Mouse (Mus musculus) spleen, postnatal 36 days (tissue): Measurements from ENCODE around the gene Plcl1.
"Not testable (repeated sequence)": the region's sequence is repeated elsewhere in the genome, so short reads cannot be mapped to it uniquely, and the experiment has no call there.

Source experiments
- DNase-seq, 2 experiments: peaks; one replicate each; pipeline ENCODE4 v3.0.0; 2022; ENCODE audit warnings: low spot score in 2 of 2, mixed read lengths in 1 of 2

The Plcl1 gene

DNA sequence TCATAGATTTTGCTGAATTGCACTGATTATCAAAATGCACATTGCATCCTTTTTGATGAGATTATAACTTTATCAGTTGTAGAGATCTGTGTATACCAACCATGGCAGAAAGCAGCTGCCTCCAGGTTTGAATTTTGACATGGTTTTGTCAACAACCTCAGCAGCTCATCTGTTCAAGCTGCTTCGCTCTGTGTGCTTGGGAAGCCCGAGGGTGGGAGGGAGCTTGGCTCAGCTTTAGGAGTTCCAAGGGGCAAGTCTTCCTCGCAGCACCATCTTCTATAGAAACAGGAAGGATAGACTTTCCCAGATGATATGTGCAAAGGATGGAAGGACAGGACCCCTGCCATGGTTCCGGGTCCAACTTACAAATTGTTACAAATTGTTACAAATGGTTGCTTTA lies 32.9 kb downstream of the Plcl1 start:
- DNase-seq: no peak

DNA sequence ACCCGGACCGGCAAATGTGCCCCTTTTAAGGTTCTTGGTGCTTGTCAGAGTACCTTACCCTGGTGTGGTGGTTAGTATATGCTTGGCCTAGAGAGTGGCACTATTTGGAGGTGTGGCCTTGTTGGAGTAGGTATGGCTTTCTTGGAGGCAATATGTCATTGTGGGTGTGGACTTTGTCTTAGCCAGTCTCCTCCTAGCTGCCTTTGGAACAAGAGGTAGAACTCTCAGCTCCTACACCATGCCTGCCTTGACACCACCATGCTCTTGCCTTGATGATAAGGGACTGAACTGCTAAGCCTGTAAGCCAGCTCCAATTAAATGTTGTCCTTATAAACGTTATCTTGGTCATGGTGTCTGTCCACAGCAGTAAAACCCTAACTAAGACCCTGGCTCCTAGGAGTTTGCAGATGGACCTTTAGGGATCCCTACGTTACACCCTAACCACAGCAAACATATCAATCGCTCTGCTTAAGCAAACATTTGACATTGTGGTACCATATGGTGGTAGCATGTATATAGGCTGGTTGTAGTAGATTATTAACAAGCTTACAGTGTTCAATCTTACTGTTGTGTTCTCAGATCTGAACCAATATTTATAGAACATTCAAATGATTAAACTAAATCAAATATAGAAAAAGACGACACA lies 39.4 kb downstream of the Plcl1 start:
- no peak for DNase-seq

DNA sequence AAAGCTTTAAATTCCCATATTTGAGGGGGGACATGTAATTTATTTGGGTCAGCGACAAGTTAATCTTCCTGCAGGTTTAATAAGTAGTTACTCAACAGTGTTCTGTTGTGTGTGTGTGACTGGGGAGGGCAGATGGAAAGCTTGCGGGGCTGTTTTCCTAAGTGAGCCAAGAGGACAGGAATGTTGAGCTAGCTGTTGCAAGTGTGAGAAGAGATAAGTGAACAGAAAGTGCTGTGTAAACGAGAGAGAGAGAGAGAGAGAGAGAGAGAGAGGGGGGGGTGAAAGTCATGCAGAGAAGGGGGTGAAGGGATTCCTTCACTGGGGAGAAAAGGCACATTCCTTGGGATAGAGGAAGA lies 39.9 kb downstream of the Plcl1 start:
- DNase-seq: no peak

DNA sequence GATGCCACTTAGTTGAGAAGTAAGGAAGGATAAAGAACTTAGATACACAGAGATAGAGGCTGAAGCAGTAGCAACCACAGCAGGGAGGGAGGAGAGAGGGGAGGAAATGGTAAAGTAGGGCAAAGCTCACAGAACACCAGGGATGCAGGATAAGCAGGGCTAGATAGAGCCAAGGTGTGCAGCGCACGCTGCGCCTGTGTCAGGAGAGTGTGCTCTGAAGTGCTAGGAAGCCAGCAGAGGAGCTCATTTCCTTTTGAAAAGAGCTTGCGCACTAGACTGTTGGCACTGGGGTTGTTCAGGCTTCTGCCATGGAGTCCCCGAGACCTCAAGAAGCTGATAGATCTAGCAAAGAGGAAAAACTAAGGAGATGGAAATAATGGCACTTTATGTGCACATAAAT lies 40.6 kb downstream of the Plcl1 start:
- no peak for DNase-seq

DNA sequence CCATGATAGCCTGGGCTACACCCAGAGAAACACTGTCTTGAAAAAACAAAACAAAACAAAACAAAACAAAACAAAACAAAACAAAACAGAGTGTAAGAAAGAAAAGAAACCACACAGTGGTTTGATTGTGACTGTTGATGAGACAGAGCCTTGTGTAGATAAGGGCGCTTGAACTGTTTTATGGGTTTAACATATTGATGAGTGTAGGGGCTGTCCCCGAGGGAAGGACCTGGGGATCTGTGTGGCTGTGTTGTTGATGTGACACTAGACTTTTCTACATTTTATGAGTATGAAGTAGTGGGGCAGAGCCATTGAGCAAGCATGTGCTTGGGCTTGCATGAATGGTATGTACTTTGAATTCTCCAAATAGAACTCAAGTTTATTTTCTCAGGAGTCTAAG lies 41.2 kb downstream of the Plcl1 start:
- no peak for DNase-seq

DNA sequence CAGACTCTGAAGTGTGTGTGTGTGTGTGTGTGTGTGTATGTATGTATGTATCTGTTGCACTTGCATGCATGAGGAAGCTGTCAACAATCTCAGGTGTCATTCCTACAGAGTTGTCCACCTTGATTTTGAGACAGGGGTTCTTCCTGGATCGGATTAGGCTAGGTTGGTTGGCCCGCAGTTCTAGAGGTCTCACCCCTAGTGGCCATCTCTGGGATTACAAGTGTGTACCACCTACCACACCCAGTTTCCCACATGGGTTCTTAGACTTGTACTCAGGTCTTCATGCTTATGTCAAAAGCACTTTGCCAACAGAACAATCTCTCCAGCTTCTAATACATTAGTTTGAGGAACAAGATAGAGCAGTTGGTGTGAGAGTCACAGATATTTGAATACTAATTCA lies 41.9 kb downstream of the Plcl1 start:
- no peak for DNase-seq

DNA sequence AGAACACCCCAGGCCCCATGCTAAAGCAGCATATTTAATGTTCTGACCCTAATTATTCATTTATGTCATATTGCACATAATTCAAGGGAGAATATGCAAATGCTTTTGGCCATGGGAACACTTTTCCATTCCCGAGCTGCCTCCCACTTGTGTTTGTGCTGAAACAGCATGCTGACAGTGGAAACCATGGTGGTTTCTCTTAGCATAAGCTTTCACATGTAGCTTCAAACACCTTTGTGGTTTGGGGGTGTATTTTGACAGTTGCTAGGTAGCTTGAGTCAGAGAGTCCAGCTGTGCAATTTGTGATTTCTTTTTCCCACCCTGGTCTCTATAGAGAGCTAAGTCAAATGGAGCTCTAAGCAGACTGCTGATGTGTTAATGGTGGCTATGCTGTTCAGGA lies 42.4 kb downstream of the Plcl1 start:
- no peak for DNase-seq

DNA sequence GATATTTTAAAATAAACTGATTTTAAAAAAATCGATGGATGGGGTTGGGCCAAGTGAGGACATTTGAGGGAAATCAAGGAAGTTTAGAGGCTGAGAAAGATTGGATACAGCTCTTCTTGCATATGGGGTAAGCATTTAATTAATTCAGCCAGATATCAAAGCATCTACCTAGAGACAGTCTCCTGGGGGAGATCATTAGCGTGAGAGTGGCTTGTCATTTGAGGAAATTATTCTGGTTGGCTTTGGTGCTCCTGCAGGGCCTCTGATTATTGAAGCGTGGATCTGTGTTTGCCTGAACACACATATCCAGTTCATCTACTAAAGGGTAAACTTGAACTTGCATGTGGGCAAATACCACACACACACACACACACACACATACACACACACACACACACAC lies 44.1 kb downstream of the Plcl1 start:
- no peak for DNase-seq

DNA sequence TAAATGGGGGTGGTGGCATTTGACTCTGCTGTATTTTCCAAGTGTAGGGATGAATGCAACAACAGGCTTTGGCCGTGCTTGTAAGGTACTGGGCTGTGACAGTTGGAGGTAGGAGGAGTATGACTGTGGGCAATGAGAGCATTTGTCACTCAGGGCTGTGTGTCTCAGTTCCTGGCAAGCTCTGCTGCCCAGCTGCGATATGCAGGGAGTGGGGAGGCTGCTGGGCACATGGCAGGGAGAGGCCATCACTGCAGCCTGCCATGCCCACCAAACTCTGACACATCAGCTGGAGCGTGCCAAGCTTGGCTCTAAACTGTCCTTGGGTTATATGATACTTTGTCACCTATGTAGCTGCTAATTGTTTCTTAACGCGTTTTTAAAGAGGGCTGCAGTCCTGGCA lies 48.4 kb downstream of the Plcl1 start:
- DNase-seq: no peak

DNA sequence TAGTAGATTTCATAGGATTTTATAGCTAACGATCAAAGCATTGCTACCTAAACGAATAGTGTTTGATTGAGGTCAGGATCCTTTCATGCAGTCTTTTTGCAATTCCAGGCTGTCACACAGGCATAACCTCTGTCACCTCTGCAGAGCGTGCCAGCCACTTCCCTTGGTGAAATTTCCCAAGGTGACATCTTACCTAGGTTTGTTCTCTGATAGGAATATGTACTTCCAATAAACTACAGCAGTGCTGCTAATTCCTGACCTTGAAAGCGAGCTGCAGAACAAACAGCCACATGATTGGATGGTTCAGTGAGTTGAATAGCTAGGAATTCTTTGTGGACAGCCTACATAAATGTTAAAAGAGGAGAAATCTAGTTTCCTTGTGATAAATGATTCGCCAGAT lies 56.6 kb downstream of the Plcl1 start:
- DNase-seq: no peak

DNA sequence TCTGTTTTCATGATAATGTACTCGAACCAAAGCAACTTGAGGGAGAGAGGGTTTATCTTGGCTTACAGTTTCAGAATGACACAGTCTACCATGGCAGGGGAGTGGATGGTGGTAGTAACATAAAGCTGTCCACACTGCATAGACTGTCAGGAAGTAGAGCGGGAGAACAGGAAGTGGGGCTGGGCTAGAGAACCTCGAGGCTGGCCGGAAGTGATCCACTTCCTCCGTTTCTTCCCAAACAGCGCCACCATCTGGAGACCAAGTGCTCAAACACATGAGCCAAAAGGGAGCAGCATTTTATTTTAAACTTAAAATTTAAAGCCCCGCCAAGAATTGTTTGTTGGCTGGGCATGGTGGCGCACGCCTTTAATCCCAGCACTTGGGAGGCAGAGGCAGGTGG lies 68.0 kb downstream of the Plcl1 start:
- no peak for DNase-seq

DNA sequence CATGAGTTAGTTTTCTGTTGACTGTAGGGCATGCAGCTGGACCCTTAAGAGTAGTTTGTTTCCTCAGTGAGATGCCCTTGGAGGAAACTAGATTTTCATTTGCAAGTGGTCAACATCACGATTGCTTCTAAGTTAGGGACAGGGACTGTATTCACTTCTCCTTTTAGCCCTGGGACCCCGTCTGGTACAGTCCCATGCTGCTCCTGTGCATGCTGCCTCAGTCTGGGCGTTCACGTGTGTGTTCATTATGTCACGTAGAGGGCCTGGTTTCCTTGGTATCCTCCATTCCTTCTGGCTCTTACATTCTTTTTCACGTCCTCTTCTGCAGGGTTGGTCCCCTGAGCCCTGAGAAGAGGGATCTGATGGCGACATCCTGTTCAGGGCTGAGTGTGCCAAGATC lies 69.3 kb downstream of the Plcl1 start:
- DNase-seq: no peak

DNA sequence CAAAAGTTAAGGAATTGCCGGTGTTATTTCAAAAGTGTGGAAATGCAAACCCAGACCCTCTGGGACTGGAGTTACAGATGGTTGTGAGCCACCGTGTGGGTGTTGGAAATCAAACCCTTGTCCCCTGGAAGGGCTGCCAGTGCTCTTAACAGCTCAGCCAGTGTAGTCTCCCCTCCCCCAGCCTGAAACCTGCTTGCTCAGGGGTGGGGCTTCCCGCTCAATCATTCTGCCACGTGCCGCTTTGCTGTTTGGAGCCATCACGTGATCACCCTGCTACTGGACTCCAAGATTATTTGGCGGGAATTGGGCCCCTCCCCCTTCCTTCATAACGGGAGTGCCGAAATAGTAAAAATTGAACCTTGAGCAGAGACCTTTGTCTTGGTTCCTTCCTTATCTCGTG lies 81.7 kb downstream of the Plcl1 start:
- DNase-seq: not testable (repeated sequence)

DNA sequence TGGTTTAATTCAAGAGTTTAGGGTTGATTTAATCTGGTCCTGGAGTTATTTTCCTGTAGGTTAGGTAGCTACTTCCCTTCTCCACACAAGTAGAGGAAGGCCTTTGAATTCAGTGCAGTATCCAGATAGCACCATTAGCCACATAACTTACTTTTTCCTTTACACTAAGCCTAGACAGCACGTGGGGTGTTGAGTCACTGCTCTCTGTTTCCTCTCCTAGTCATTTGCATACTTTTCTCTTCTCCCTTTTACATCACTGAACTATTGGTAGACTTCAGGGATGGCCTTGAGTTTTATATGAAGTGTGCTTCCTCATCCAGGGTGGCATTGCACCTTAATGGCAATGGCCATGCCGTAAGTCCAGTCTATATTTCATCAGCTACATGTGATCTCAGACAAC lies 82.5 kb downstream of the Plcl1 start:
- DNase-seq: no peak

DNA sequence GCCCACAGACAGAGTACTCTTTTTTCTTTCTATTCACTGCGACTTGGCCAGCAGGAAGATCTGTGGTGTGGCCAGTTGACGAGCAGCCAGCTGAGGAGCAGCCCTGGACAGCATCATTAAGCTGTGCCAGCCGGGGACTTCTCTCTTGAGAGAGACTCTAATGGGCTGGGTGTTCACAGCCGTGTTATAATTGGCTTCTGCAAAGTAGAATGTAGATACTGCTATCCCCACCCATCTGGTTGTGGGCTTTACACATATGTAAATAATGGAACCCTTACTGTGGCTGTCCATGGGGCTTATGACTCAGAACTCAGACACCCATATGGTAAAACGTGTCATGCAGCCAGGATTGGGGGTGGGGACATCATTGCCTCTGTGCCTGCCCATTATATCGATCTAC lies 83.6 kb downstream of the Plcl1 start:
- DNase-seq: no peak

DNA sequence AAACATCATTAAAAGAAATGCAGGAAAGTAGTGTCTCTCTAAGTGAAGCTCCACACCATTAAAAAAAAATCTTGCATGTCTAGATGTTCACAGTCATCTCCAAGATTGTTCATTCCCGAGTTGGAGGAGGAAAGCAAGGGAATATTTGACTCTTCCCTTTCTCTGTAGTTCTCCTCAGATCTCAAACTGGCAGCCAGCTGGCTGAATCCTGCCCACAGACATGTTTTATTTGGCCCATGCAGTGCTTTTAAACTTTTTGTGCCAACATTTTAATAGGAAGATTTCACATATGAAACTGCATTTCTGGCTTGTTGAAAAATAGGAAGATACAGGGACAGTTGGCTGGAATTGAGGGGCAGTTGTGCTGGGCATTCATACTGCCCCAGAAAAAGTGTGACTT lies 94.2 kb downstream of the Plcl1 start:
- no peak for DNase-seq

DNA sequence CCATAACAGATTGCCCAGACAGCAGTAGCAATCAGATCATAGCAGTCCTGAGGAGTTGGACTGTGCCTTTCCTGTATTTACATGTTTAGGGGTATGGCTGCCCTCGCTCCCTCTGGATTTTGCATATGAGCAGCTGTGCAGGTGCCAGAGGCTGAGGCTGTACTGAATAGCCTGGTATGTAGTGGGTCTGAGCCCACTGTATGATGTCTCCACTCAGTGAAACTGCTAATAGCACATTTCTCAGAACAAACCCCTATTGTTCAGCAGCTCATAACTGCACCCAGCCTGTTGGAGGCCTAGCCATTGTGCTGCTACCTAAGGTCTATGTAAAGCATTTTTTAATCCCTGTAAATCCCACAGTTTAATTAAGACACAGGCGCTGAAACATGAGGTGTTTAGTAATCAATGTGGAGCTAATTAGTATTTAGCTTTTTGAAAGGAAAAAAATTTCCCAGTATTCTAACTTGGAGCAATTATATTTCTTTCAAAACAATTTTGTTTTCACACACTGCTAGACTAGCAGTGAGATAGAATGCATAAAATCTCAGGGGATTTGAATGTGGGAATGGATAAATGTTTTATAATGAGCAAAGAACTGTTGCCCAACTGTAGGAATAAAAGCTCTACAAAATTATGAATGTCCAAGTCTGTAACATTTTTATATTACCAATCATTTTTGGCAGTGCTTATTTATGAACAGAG lies 95.4 kb downstream of the Plcl1 start:
- no peak for DNase-seq

DNA sequence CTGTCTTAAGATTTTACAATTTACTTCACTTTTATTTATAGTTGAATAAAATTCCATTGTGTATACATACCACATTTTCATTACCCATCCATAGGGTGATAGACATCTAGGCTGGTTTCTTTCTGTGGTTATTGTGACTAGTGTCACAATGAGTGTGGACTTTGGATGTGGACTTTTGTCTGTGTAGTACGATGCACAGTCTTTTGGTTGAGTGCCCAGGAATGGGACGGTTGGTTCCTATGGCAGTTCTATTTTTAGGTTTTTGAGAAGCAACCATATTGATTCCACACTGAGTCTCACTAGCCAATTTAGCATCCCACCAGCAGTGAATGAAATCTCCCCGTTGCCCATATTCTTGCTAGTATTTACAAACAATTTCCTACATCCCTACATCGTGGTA lies 100.1 kb downstream of the Plcl1 start:
- no peak for DNase-seq

DNA sequence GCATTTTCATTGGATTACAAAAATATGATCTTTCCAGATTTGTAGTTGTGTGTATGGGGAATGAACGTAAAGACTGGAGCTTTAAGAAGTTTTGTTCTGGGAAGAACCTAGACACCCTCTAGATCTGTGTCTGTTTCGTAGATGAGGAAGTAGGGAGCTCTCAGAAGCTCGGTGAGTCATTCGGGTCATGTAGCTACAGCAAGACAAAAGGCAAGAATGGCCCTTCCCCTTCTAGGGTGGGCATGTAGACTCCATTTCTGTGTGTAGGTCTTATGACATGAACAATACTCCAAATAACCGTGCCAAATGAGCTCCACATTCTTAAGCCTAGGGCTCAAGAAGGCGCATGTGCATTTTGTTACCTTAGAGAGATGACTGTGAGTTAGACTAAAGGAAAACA lies 101.3 kb downstream of the Plcl1 start:
- DNase-seq: no peak

DNA sequence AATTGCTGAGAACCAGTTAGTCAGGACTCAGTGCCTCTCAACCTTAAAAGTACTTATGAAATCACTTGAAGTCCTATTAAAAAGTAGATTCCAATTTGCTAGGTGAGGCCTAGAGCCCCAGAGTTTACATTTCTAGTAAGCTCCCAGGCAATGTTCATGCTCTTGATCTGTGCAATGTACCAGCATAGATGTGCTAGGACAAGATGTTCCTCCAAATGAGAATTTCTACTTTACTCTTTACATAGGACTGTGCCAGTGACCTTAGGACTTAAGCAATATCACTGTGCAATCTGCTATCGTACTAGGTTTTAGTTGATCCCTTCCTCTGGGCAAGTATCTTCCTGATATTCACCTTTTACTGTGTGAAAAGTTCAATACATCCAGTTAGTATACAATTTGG lies 103.9 kb downstream of the Plcl1 start:
- no peak for DNase-seq

DNA sequence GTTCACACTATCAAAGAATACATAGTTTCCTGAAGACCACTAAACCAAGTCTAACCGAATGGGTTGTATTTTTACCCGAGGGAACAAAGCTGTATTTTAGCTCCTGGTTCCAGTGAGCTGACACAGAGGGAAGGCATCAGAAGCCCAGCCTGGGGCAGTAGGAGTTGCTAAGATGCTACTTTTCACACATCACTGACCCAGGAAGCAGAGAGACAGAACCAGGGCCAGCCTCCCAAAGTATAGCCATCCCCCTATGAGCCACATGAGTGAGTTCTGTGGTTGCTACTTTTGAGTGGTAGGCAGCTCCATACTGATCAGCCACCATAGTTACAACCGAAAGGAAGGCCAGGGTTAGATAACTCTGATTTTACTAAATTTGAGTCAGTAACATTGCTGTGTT lies 106.4 kb downstream of the Plcl1 start:
- DNase-seq: no peak

DNA sequence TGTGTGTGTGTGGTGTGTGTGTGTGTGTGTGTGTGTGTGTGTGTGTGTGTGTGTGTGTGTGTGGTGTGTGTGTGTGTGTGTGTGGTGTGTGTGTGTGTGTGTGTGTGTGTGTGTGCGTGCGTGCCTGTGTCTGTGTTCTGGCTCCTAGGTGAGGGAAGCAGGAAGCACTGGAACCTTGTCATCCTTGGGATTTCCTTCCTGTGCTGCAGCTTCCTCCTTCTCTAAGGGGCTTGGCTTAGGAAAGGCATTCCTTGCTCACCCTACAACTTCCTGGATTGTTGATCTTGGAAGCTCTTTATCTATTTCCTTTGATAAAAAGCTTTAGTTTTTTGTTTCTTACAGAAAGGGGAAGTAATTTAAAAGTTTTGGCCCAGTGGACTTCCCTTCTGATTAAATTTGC lies 107.1 kb downstream of the Plcl1 start:
- not testable (repeated sequence) for DNase-seq

DNA sequence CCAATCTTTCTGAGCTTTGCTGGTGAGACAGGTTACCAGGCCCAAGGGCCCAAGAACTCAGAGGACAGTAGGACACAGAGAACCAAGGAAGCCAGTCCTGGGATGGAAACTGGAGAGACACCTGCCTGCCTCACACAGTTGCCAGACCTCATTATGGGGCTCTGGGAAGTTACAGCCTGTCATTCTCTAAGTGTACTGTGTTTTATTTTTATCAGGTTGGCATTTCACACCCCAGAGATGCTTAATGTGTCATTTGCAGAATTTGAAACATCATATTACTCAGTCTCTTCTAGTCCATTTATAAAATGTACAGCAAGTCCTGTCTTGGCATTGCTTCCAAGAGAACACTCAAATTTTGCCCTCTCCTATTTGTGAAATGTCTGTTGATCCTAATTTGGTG lies 111.5 kb downstream of the Plcl1 start:
- no peak for DNase-seq

DNA sequence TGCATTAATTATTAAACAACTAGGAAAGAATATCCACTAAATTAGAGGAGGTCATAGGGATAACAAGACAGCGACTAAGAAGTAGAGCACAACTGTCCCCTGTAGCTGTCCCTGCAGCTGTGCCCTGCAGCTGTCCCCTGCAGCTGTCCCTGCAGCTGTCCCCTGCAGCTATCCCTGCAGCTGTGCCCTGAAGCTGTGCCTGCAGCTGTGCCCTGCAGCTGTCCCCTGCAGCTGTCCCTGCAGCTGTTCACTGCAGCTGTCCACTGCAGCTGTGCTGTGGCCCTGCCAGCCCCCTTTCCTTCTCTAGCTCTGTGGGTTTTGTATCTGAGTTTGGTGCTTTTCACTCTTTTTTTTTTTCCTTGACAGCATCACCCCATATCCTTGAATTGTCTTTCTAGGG lies 118.2 kb downstream of the Plcl1 start:
- no peak for DNase-seq
